In the genomic region with DNA sequence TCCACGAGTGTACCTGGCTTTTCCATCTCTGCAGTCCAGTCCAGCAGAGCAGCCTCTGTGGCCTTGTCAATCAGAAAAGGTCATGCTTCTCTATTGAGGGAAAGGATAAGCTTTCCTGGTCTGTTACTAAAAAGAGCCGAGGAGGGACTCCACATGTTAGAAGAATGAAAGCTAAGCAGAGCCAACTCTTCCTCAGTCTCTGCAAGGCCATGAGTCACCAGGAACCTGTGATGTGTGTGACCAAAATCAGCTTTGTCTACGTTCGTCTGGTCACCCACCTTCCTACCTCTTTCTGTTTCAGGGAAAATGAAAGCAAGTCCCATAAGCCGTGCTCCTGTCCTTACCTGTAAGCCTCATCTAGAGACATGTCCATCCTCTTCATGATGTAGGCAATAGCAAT, we compare ENCODE assay signal across 15 mouse cellular contexts.
"Had no signal": no experiment of that assay in that cellular context is flagged by ENCODE, and none has a peak within 500 bp of the region (broad histone marks: within the 10 kb centered on the region; RNA-seq: fewer than 3 reads in every experiment).

No protein-coding gene starts in this region.

- H3K4me2 ChIP-seq: lung, embryonic 14.5 days; midbrain, embryonic 12.5 days; midbrain, embryonic 15.5 days had no signal

- H3K9me3 ChIP-seq: midbrain, embryonic 12.5 days; midbrain, embryonic 15.5 days had no signal

- H3K27me3 ChIP-seq: midbrain, embryonic 12.5 days; midbrain, embryonic 15.5 days had no signal

- ATAC-seq: liver, postnatal 0 days; lung, postnatal 0 days; midbrain, embryonic 15.5 days had no signal

- H3K4me3 ChIP-seq: layer of hippocampus, adult 2 months; midbrain, embryonic 12.5 days; midbrain, embryonic 15.5 days had no signal

- H3K36me3 ChIP-seq: midbrain, embryonic 15.5 days had no signal

- H3K9ac ChIP-seq: liver, embryonic 14.5 days; liver, postnatal 0 days; lung, embryonic 14.5 days; midbrain, embryonic 12.5 days; midbrain, embryonic 15.5 days had no signal

- DNase-seq: kidney, postnatal 25 days; layer of hippocampus, adult 9-11 months; liver, postnatal 0 days; lung, embryonic 14.5 days; thymus, adult 2 months; thymus, postnatal 14 days; thymus, postnatal 4 days had no signal

- H3K27ac ChIP-seq: kidney, postnatal 0 days; layer of hippocampus, adult 2 months; liver, embryonic 14.5 days; macrophage; midbrain, embryonic 12.5 days; midbrain, embryonic 15.5 days; stomach, postnatal 0 days had no signal

- H3K4me1 ChIP-seq: midbrain, embryonic 12.5 days; midbrain, embryonic 15.5 days had no signal
